Mouse (Mus musculus): ENCODE results near the gene Il1rapl1. TPM values are rescaled to one million over a fixed set of nuclear protein-coding genes. Genes with fewer than 3 reads are reported as not detected.
A peak's percentile ranks its signal among the peaks of the same experiment; 100 is the strongest.

Il1rapl1 gene
- 0.21 and 0.27 TPM in 2 replicates for polyA plus RNA-seq (2015; fragmentation: Nextera tagmentation; extraction: Ambion mirVana)

- Histone ChIP-seq H3K36me3 (ENCODE audit: control insufficient read depth, insufficient read depth) (no peaks in the 10 kb centered on the region), H3K9ac (ENCODE audit: low read depth, low read length) (no peak within 1 kb of the TSS), H3K4me1 (replicated peaks; ENCODE audit: control insufficient read depth, insufficient read depth, low read length) (no peaks in the 10 kb centered on the region), H3K9me3 (ENCODE audit: control insufficient read depth) (no peaks in the 10 kb centered on the region), H3K4me3 (ENCODE audit: low read depth, low read length) (peak within 1 kb of the TSS; percentile 29), H3K27ac (ENCODE audit: low read depth, low read length) (no peak within 1 kb of the TSS), H3K4me2 (replicated peaks; ENCODE audit: low read depth) (peak within 1 kb of the TSS; percentile 55), H3K27me3 (replicated peaks; ENCODE audit: control insufficient read depth, insufficient read depth, low read length) (no peaks in the 10 kb centered on the region)
- ATAC-seq = no peak
- 30% methylated on average over 12 of the region's 12 CpGs for WGBS
- TF ChIP-seq CTCF (IDR thresholded peaks at IDR 0.05; ENCODE audit: low read depth) = peak; percentile 45
Measured at GRCm38 (mm10) chrX:88115609-88116073, at the start of gene Il1rapl1. Gene Il1rapl1, minus strand, starts transcription at chrX:88115645.

GRCm38 (mm10) chrX:88158037-88158436 is 42.6 kb upstream of the Il1rapl1 start:
- Histone ChIP-seq H3K27me3 (replicated peaks; ENCODE audit: control insufficient read depth, insufficient read depth, low read length) (no peaks in the 10 kb centered on the region), H3K4me3 (ENCODE audit: low read depth, low read length) (no peak overlapping the region), H3K36me3 (ENCODE audit: control insufficient read depth, insufficient read depth) (no peaks in the 10 kb centered on the region), H3K4me1 (replicated peaks; ENCODE audit: control insufficient read depth, insufficient read depth, low read length) (no peaks in the 10 kb centered on the region), H3K27ac (ENCODE audit: low read depth, low read length) (no peak overlapping the region), H3K9ac (ENCODE audit: low read depth, low read length) (no peak overlapping the region), H3K9me3 (ENCODE audit: control insufficient read depth) (no peaks in the 10 kb centered on the region), H3K4me2 (replicated peaks; ENCODE audit: low read depth) (no peak overlapping the region)
- ATAC-seq = no peak
- no peak for TF ChIP-seq CTCF (IDR thresholded peaks at IDR 0.05; ENCODE audit: low read depth)
- WGBS = 47% methylated on average over 2 of the region's 2 CpGs

GRCm38 (mm10) chrX:88125612-88126011 is 10.2 kb upstream of the Il1rapl1 start:
- no peak overlapping the region for H3K4me3 ChIP-seq (ENCODE audit: low read depth, low read length)
- H3K36me3 ChIP-seq (ENCODE audit: control insufficient read depth, insufficient read depth) = no peaks in the 10 kb centered on the region
- no peaks in the 10 kb centered on the region for H3K4me1 ChIP-seq (replicated peaks; ENCODE audit: control insufficient read depth, insufficient read depth, low read length)
- no peak overlapping the region for H3K9ac ChIP-seq (ENCODE audit: low read depth, low read length)
- no peak overlapping the region for H3K4me2 ChIP-seq (replicated peaks; ENCODE audit: low read depth)
- no peaks in the 10 kb centered on the region for H3K27me3 ChIP-seq (replicated peaks; ENCODE audit: control insufficient read depth, insufficient read depth, low read length)
- H3K9me3 ChIP-seq (ENCODE audit: control insufficient read depth) = no peaks in the 10 kb centered on the region
- 34% methylated on average over 3 of the region's 3 CpGs for WGBS
- no peak for TF ChIP-seq CTCF (IDR thresholded peaks at IDR 0.05; ENCODE audit: low read depth)
- ATAC-seq = no peak
- no peak overlapping the region for H3K27ac ChIP-seq (ENCODE audit: low read depth, low read length)

DNA sequence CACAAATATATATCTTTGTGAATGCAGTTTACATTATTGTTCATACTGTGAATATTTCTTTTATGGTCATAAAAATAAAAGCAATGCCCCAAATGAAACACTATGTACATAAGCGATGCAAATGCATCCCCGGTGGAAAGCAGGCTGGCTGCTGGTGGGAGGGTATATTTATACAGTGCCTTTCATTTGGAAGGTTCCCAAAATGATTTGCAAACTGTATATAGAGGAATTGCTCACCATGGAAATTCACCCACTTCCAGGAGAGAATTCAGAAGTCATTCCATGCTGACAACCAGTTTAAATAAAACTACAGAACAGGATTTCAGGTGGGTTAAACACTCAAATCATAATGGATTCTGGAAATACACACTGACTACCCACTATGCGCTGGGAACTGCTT is 4.6 kb upstream of the Il1rapl1 start:
- no peak overlapping the region for H3K4me2 ChIP-seq (replicated peaks; ENCODE audit: low read depth)
- no peaks in the 10 kb centered on the region for H3K4me1 ChIP-seq (replicated peaks; ENCODE audit: control insufficient read depth, insufficient read depth, low read length)
- no peaks in the 10 kb centered on the region for H3K36me3 ChIP-seq (ENCODE audit: control insufficient read depth, insufficient read depth)
- H3K27me3 ChIP-seq (replicated peaks; ENCODE audit: control insufficient read depth, insufficient read depth, low read length) = no peaks in the 10 kb centered on the region
- ATAC-seq = no peak
- H3K4me3 ChIP-seq (ENCODE audit: low read depth, low read length) = no peak overlapping the region
- TF ChIP-seq CTCF (IDR thresholded peaks at IDR 0.05; ENCODE audit: low read depth) = no peak
- 74% methylated on average over 3 of the region's 3 CpGs for WGBS
- H3K9me3 ChIP-seq (ENCODE audit: control insufficient read depth) = no peaks in the 10 kb centered on the region
- no peak overlapping the region for H3K9ac ChIP-seq (ENCODE audit: low read depth, low read length)
- H3K27ac ChIP-seq (ENCODE audit: low read depth, low read length) = no peak overlapping the region

DNA sequence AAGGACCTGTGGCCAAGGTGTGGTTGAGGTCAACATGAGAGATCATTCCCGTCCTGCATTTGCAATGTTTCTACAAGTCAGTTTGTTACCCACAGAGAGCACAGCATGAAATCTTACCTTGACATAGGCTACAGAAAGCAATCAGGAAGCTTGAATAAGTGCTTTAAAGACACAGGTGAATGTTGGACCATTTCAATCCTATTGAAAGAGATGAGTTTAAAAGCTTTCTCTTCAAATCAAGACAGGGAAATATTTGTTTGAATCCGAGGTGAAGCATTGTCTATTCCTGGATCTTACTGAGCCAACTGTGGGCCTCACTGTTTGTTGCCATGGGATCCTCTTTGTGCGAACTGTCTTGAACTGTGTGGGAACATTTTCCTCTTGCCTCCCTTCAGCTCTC is 2.4 kb upstream of the Il1rapl1 start:
- no peak for ATAC-seq
- Histone ChIP-seq H3K4me1 (replicated peaks; ENCODE audit: control insufficient read depth, insufficient read depth, low read length) (no peaks in the 10 kb centered on the region), H3K36me3 (ENCODE audit: control insufficient read depth, insufficient read depth) (no peaks in the 10 kb centered on the region), H3K27ac (ENCODE audit: low read depth, low read length) (no peak overlapping the region), H3K9ac (ENCODE audit: low read depth, low read length) (no peak overlapping the region), H3K27me3 (replicated peaks; ENCODE audit: control insufficient read depth, insufficient read depth, low read length) (no peaks in the 10 kb centered on the region), H3K4me2 (replicated peaks; ENCODE audit: low read depth) (no peak overlapping the region), H3K9me3 (ENCODE audit: control insufficient read depth) (no peaks in the 10 kb centered on the region), H3K4me3 (ENCODE audit: low read depth, low read length) (no peak overlapping the region)
- no peak for TF ChIP-seq CTCF (IDR thresholded peaks at IDR 0.05; ENCODE audit: low read depth)
- 57% methylated on average over 3 of the region's 3 CpGs for WGBS

DNA sequence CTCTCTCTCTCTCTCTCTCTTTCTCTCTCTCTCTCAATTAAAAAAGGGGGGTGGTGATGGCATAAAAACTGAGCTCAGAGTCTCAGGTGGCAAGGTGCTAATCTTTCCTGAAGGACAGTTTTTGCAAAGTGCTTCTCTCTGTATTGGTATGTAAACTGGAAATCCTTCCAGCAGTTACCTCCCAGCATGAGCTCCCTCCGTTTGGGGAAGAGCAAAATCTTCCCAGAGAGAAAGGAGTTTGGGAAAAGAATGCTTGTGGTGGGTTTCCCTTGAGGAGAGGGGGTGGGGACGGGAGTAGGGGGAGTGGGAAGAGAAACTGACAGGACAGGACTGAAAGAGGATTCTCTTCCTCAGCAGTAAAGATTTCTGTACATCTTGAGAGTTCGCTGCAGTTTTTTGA is 881 bp upstream of the Il1rapl1 start:
- Histone ChIP-seq H3K4me3 (ENCODE audit: low read depth, low read length) (peak overlapping the region; percentile 29; the same call in 1 of the 2 replicates), H3K9me3 (ENCODE audit: control insufficient read depth) (no peaks in the 10 kb centered on the region), H3K9ac (ENCODE audit: low read depth, low read length) (no peak overlapping the region), H3K4me1 (replicated peaks; ENCODE audit: control insufficient read depth, insufficient read depth, low read length) (no peaks in the 10 kb centered on the region), H3K27ac (ENCODE audit: low read depth, low read length) (no peak overlapping the region), H3K27me3 (replicated peaks; ENCODE audit: control insufficient read depth, insufficient read depth, low read length) (no peaks in the 10 kb centered on the region), H3K4me2 (replicated peaks; ENCODE audit: low read depth) (peak overlapping the region; percentile 55), H3K36me3 (ENCODE audit: control insufficient read depth, insufficient read depth) (no peaks in the 10 kb centered on the region)
- ATAC-seq = no peak
- 19% methylated on average over 3 of the region's 3 CpGs for WGBS
- no peak for TF ChIP-seq CTCF (IDR thresholded peaks at IDR 0.05; ENCODE audit: low read depth)

- Histone ChIP-seq H3K4me1 (replicated peaks; ENCODE audit: control insufficient read depth, insufficient read depth, low read length) (no peaks in the 10 kb centered on the region), H3K27ac (ENCODE audit: low read depth, low read length) (no peak overlapping the region), H3K9ac (ENCODE audit: low read depth, low read length) (no peak overlapping the region), H3K4me2 (replicated peaks; ENCODE audit: low read depth) (no peak overlapping the region), H3K9me3 (ENCODE audit: control insufficient read depth) (no peaks in the 10 kb centered on the region), H3K36me3 (ENCODE audit: control insufficient read depth, insufficient read depth) (no peaks in the 10 kb centered on the region), H3K4me3 (ENCODE audit: low read depth, low read length) (no peak overlapping the region), H3K27me3 (replicated peaks; ENCODE audit: control insufficient read depth, insufficient read depth, low read length) (no peaks in the 10 kb centered on the region)
- no peak for TF ChIP-seq CTCF (IDR thresholded peaks at IDR 0.05; ENCODE audit: low read depth)
- no peak for ATAC-seq
- 42% methylated on average over 6 of the region's 6 CpGs for WGBS
Measured at GRCm38 (mm10) chrX:88113561-88113960, 1.9 kb downstream of the Il1rapl1 start.
